Mouse (Mus musculus): Measurements from ENCODE around the gene Arhgap21.

GRCm38 (mm10) chr2:20888751-20889150 lies 79.9 kb downstream of the Arhgap21 start:
- TF ChIP-seq POLR2A (IDR thresholded peaks at IDR 0.05; ENCODE audit: borderline replicate concordance, extremely low read depth, low read depth, low read length) (no peak), CTCF (IDR thresholded peaks at IDR 0.05; ENCODE audit: insufficient read depth, low read length) (no peak)

All from lung, adult 2 months (tissue).